Mouse (Mus musculus): ENCODE results near the gene Eif2ak3. TPM values are rescaled to one million over a fixed set of nuclear protein-coding genes. Genes with fewer than 3 reads are reported as not detected.
"Not testable (repeated sequence)": the region's sequence is repeated elsewhere in the genome, so short reads cannot be mapped to it uniquely, and the experiment has no call there.

The Eif2ak3 gene
- polyA plus RNA-seq, 1 experiment: 17.6 TPM

DNA sequence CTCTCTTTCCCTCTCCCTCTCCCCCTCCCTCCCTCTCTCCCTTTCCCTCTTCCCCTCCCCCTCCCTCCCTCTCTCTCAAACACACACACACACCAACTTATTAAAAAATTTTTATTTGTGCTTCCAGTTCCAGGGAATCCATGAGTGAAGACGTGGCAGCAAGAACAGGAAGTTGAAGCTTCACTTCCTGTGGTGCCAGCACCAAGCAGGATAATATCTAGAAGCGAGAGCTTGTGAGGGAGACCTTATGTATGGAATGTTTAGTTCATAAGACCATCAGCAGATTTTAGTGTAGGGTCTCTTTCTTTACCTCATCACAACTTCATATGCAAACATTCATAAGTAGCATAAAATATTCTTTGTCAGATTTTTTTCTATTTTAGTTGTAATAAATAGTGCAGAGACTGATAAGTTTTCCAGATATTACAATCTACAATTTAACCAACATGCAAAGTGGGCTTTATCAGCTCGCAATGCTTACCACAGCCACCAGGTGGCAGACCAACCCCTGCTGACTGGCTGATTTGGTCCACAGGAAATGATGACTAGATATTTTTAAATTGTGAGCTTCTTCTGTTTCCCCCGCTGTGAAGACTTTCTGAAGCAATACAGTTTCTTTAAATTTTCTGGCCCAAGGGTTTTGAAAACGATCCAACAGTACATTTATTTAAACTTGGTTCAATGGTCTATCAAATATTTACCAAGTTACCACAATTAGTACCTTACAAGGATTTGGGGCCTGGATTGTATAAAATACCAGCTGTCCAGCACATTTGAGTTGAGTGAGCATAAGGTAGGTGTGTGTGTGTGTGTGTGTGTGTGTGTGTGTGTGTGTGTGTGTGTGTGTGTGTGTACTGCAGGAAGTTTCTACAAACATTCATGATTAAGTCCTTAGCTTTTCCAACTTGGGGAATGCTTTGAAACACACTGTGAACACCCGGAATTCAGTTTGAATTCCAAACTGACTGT is 32.5 kb upstream of the Eif2ak3 start:
- Histone ChIP-seq H3K27ac (ENCODE audit: insufficient read depth, low read depth, low read length) (peak overlapping the region; percentile 53), H3K4me3 (ENCODE audit: insufficient read depth, low read length) (no peak overlapping the region), H3K4me1 (ENCODE audit: control insufficient read depth, insufficient read depth, low read length) (peaks cover 23% of the 10 kb centered on the region)
- TF ChIP-seq POLR2A (IDR thresholded peaks at IDR 0.05; ENCODE audit: borderline replicate concordance, low read depth, low read length): no peak
- TF ChIP-seq CTCF (IDR thresholded peaks at IDR 0.05; ENCODE audit: low read depth, low read length): peak; percentile 97

DNA sequence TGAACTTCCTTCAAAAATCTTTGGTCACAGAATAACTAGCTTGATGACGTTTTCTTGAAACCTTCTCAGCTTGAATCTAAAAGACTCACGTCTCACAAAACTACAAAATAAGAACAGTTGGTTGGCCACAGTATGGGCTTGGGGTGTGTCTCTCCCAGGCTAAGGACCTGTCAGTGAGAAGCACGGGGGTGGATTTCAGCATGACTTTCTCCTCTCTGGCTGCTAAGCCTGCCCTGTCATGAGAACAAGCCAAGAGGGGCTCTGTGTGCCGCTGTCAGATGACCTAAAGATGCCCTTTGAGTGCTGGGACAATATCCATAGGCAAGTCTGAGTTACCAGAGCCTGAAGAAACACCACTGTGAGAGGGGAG is 31.8 kb upstream of the Eif2ak3 start:
- Histone ChIP-seq H3K4me3 (ENCODE audit: insufficient read depth, low read length) (no peak overlapping the region), H3K27ac (ENCODE audit: insufficient read depth, low read depth, low read length) (0 out of 2 replicates have a peak overlapping the region, but pooled peaks have one; percentile 46), H3K4me1 (ENCODE audit: control insufficient read depth, insufficient read depth, low read length) (peaks cover 23% of the 10 kb centered on the region)
- TF ChIP-seq CTCF (IDR thresholded peaks at IDR 0.05; ENCODE audit: low read depth, low read length) (no peak), POLR2A (IDR thresholded peaks at IDR 0.05; ENCODE audit: borderline replicate concordance, low read depth, low read length) (no peak)

- H3K27ac ChIP-seq (ENCODE audit: insufficient read depth, low read depth, low read length): no peak overlapping the region
- no peak for TF ChIP-seq CTCF (IDR thresholded peaks at IDR 0.05; ENCODE audit: low read depth, low read length)
- no peak for TF ChIP-seq POLR2A (IDR thresholded peaks at IDR 0.05; ENCODE audit: borderline replicate concordance, low read depth, low read length)
These were observed 30.2 kb upstream of the Eif2ak3 start for GRCm38 (mm10) chr6:70813921-70814628.

DNA sequence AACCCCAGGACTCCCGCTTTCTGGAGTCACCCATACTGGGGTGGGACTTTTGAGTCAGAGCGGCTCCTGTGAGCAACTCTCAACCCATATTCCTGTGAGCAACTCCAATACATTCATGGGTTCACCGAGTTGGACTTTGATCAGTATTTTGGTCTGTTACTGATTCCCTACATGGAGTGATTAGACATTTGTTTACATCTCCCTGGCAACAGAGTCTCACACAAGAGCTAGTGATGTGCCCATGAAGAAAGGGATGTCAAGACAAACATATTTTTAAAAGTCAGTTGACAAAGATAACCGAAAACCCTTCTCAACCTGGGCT is 29.7 kb upstream of the Eif2ak3 start:
- Histone ChIP-seq H3K4me1 (ENCODE audit: control insufficient read depth, insufficient read depth, low read length) (peaks cover 23% of the 10 kb centered on the region), H3K4me3 (ENCODE audit: insufficient read depth, low read length) (no peak overlapping the region), H3K27ac (ENCODE audit: insufficient read depth, low read depth, low read length) (no peak overlapping the region)
- no peak for TF ChIP-seq CTCF (IDR thresholded peaks at IDR 0.05; ENCODE audit: low read depth, low read length)
- TF ChIP-seq POLR2A (IDR thresholded peaks at IDR 0.05; ENCODE audit: borderline replicate concordance, low read depth, low read length): no peak

More at GRCm38 (mm10) chr6:70813921-70814628, 30.2 kb upstream of the Eif2ak3 start:
- Histone ChIP-seq H3K4me1 (ENCODE audit: control insufficient read depth, insufficient read depth, low read length) (peaks cover 23% of the 10 kb centered on the region), H3K4me3 (ENCODE audit: insufficient read depth, low read length) (no peak overlapping the region)

DNA sequence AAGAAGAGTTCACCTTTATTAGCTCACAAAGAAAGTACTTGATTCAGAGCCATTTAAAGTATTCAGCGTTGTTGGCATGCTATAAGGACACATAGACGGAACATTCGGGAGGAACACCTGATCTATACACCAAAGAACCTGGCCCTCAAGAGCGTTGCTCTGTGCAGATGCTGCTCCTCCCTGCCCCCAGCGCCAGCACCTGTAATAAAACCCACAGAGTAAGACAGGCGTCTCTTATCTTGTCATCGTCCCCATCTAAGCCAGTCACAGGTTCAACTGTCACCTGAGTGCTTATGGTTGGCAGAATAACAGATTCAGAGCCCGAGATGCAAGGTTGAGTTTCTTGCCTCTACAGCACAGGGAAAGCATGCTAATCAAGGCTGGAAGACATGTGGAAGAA is 28.8 kb upstream of the Eif2ak3 start:
- peaks cover 23% of the 10 kb centered on the region for H3K4me1 ChIP-seq (ENCODE audit: control insufficient read depth, insufficient read depth, low read length)
- no peak overlapping the region for H3K4me3 ChIP-seq (ENCODE audit: insufficient read depth, low read length)
- no peak for TF ChIP-seq POLR2A (IDR thresholded peaks at IDR 0.05; ENCODE audit: borderline replicate concordance, low read depth, low read length)
- no peak for TF ChIP-seq CTCF (IDR thresholded peaks at IDR 0.05; ENCODE audit: low read depth, low read length)
- no peak overlapping the region for H3K27ac ChIP-seq (ENCODE audit: insufficient read depth, low read depth, low read length)

DNA sequence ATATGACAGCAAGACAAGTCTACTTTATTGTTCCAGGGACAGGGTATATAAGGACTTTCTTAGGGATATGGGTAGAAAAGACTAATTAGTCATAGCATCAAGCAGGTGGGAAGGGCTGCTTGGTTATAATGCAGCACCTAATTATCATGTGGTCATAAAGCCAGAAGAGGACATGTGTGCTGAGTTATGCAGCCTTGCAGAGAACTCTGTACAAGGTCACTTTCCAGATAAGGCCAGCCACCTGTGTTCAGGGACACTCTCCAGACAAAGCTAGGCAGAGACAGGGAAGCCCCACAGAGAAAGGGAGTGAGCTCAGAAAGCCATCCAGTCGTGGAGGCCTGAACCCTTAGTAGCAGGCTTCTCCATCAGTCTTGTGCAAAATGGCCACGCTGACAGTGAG is 22.7 kb upstream of the Eif2ak3 start:
- H3K4me1 ChIP-seq (ENCODE audit: control insufficient read depth, insufficient read depth, low read length): peaks cover 15% of the 10 kb centered on the region
- no peak overlapping the region for H3K27ac ChIP-seq (ENCODE audit: insufficient read depth, low read depth, low read length)
- TF ChIP-seq CTCF (IDR thresholded peaks at IDR 0.05; ENCODE audit: low read depth, low read length): no peak
- TF ChIP-seq POLR2A (IDR thresholded peaks at IDR 0.05; ENCODE audit: borderline replicate concordance, low read depth, low read length): no peak
- no peak overlapping the region for H3K4me3 ChIP-seq (ENCODE audit: insufficient read depth, low read length)

- Histone ChIP-seq H3K27ac (ENCODE audit: insufficient read depth, low read depth, low read length) (no peak overlapping the region), H3K4me3 (ENCODE audit: insufficient read depth, low read length) (no peak overlapping the region), H3K4me1 (ENCODE audit: control insufficient read depth, insufficient read depth, low read length) (peaks cover 15% of the 10 kb centered on the region)
- TF ChIP-seq CTCF (IDR thresholded peaks at IDR 0.05; ENCODE audit: low read depth, low read length) (no peak), POLR2A (IDR thresholded peaks at IDR 0.05; ENCODE audit: borderline replicate concordance, low read depth, low read length) (no peak)
These were observed 21.9 kb upstream of the Eif2ak3 start for GRCm38 (mm10) chr6:70822386-70822910.

GRCm38 (mm10) chr6:70823277-70823676 is 21.0 kb upstream of the Eif2ak3 start:
- H3K27ac ChIP-seq (ENCODE audit: insufficient read depth, low read depth, low read length): not testable (repeated sequence)

GRCm38 (mm10) chr6:70824085-70824986 is 20.0 kb upstream of the Eif2ak3 start:
- Histone ChIP-seq H3K4me3 (ENCODE audit: insufficient read depth, low read length) (peak overlapping the region; percentile 67), H3K4me1 (ENCODE audit: control insufficient read depth, insufficient read depth, low read length) (peaks cover 15% of the 10 kb centered on the region), H3K27ac (ENCODE audit: insufficient read depth, low read depth, low read length) (peak overlapping the region; percentile 72)
- TF ChIP-seq POLR2A (IDR thresholded peaks at IDR 0.05; ENCODE audit: borderline replicate concordance, low read depth, low read length): no peak
- no peak for TF ChIP-seq CTCF (IDR thresholded peaks at IDR 0.05; ENCODE audit: low read depth, low read length)

More at GRCm38 (mm10) chr6:70823277-70823676, 21.0 kb upstream of the Eif2ak3 start:
- H3K4me1 ChIP-seq (ENCODE audit: control insufficient read depth, insufficient read depth, low read length): peaks cover 15% of the 10 kb centered on the region
- not testable (repeated sequence) for H3K4me3 ChIP-seq (ENCODE audit: insufficient read depth, low read length)

Data from bone marrow macrophage, adult 2 months (primary cell).